Mouse (Mus musculus) myocyte (in vitro differentiated cells): ENCODE measurements at regions not wholly inside any gene's neighbourhood (a gene's known extent, or its start where the extent isn't known, plus 50 kb on each side); places are given as distances from the start of the nearest gene placed in this dataset.

Experiments used
- H3K27me3 ChIP-seq: one replicate; pipeline ENCODE4 v1.6.1; 2011; ENCODE audit not compliant: control insufficient read depth, insufficient read depth, insufficient read length
- H3K36me3 ChIP-seq: one replicate; pipeline ENCODE4 v1.6.1; 2011; ENCODE audit not compliant: control insufficient read depth, insufficient read depth
- H3K4me2 ChIP-seq: one replicate; pipeline ENCODE4 v1.6.1; 2011; ENCODE audit warnings: low read depth, control low read depth
- H3K4me3 ChIP-seq: one replicate; pipeline ENCODE4 v1.5.1; 2011; ENCODE audit warnings: mild to moderate bottlenecking, control low read depth, moderate library complexity
- H3K79me2 ChIP-seq: one replicate; pipeline ENCODE4 v1.6.1; 2011; ENCODE audit not compliant: control insufficient read depth, insufficient read depth
- H3ac ChIP-seq: one replicate; pipeline ENCODE4 v1.6.1; 2011; ENCODE audit not compliant: control insufficient read depth, insufficient read length
- CEBPB ChIP-seq: IDR thresholded peaks from 2 replicates; pipeline ENCODE4 v1.6.1; 2011; ENCODE audit warnings: mild to moderate bottlenecking, moderate library complexity; ENCODE audit not compliant: poor library complexity, insufficient read depth, severe bottlenecking
- E2F4 ChIP-seq: IDR thresholded peaks from one replicate; pipeline ENCODE4 v1.6.1; 2011; ENCODE audit warnings: mild to moderate bottlenecking, control low read depth, moderate library complexity; ENCODE audit not compliant: insufficient read depth
- MAX ChIP-seq: IDR thresholded peaks from one replicate; pipeline ENCODE4 v1.6.1; 2011; ENCODE audit warnings: low read depth, mild to moderate bottlenecking, control low read depth
- MYOD1 ChIP-seq, 3 experiments: IDR thresholded peaks; one replicate each; pipeline ENCODE4 v1.6.1; 2011; ENCODE audit warnings: control low read depth in 2 of 3, low read depth in 2 of 3, mild to moderate bottlenecking in 2 of 3, moderate library complexity in 1 of 3; ENCODE audit not compliant: insufficient read length in 2 of 3, control insufficient read depth in 1 of 3
- MYOG ChIP-seq, 3 experiments: IDR thresholded peaks; one replicate each; pipeline ENCODE4 v1.6.1; 2011; ENCODE audit warnings: control low read depth in 2 of 3, low read depth in 2 of 3, mild to moderate bottlenecking in 2 of 3; ENCODE audit not compliant: insufficient read length in 2 of 3, control insufficient read depth in 1 of 3, insufficient read depth in 1 of 3
- POLR2A ChIP-seq: IDR thresholded peaks from one replicate; pipeline ENCODE4 v1.6.1; 2011; ENCODE audit warnings: low read depth, mild to moderate bottlenecking, control low read depth, moderate library complexity; ENCODE audit not compliant: insufficient read length
- POLR2AphosphoS2 ChIP-seq: IDR thresholded peaks from one replicate; pipeline ENCODE4 v1.6.1; 2011; ENCODE audit warnings: low read depth, control low read depth; ENCODE audit not compliant: insufficient read length
- REST ChIP-seq: IDR thresholded peaks from one replicate; pipeline ENCODE4 v1.6.1; 2011; ENCODE audit warnings: mild to moderate bottlenecking, control low read depth, moderate library complexity; ENCODE audit not compliant: insufficient read depth, insufficient read length
- SRF ChIP-seq: IDR thresholded peaks from one replicate; pipeline ENCODE4 v1.6.1; 2011; ENCODE audit warnings: low read depth; ENCODE audit not compliant: control insufficient read depth, insufficient read length
- TCF12 ChIP-seq: IDR thresholded peaks from one replicate; pipeline ENCODE4 v1.6.1; 2011; ENCODE audit warnings: mild to moderate bottlenecking, control low read depth; ENCODE audit not compliant: poor library complexity, insufficient read depth, severe bottlenecking
- TCF3 ChIP-seq: IDR thresholded peaks from one replicate; pipeline ENCODE4 v1.6.1; 2011; ENCODE audit warnings: low read depth, control low read depth; ENCODE audit not compliant: insufficient read length
- USF1 ChIP-seq: IDR thresholded peaks from one replicate; pipeline ENCODE4 v1.6.1; 2011; ENCODE audit warnings: low read depth, mild to moderate bottlenecking, control low read depth, moderate library complexity

- H3K79me2 ChIP-seq: no peaks in the 10 kb centered on the region
- H3K36me3 ChIP-seq: no peaks in the 10 kb centered on the region
- H3K27me3 ChIP-seq: no peaks in the 10 kb centered on the region
- H3ac ChIP-seq: no peak overlapping the region
- no peak overlapping the region for H3K4me2 ChIP-seq
- TF ChIP-seq TCF12: no peak
- TF ChIP-seq MAX: no peak
- no peak for TF ChIP-seq REST
- no peak for TF ChIP-seq E2F4
- no peak for TF ChIP-seq CEBPB
- no peak for TF ChIP-seq SRF
- no peak for TF ChIP-seq TCF3
- no peak for TF ChIP-seq POLR2A
- no peak for TF ChIP-seq POLR2AphosphoS2
- no peak for TF ChIP-seq MYOG (IDR thresholded peaks at IDR 0.05; ENCODE audit: control insufficient read depth in 1 of 3, insufficient read depth in 1 of 3, insufficient read length in 2 of 3, low read depth in 2 of 3)
- no peak for TF ChIP-seq MYOD1 (IDR thresholded peaks at IDR 0.05; ENCODE audit: control insufficient read depth in 1 of 3, insufficient read length in 2 of 3, low read depth in 2 of 3)
- no peak for TF ChIP-seq USF1
- H3K4me3 ChIP-seq: no peak overlapping the region
Observed at GRCm38 (mm10) chr4:21267302-21267701, 418.5 kb downstream of the Prdm13 start.

- Histone ChIP-seq H3K27me3 (no peaks in the 10 kb centered on the region), H3K79me2 (no peaks in the 10 kb centered on the region), H3K4me2 (no peak overlapping the region), H3ac (no peak overlapping the region), H3K4me3 (no peak overlapping the region), H3K36me3 (no peaks in the 10 kb centered on the region)
- TF ChIP-seq CEBPB (no peak), E2F4 (no peak), REST (no peak), TCF12 (no peak), MYOG (IDR thresholded peaks at IDR 0.05; ENCODE audit: control insufficient read depth in 1 of 3, insufficient read depth in 1 of 3, insufficient read length in 2 of 3, low read depth in 2 of 3) (no peak), POLR2A (no peak), USF1 (no peak), TCF3 (no peak), MYOD1 (IDR thresholded peaks at IDR 0.05; ENCODE audit: control insufficient read depth in 1 of 3, insufficient read length in 2 of 3, low read depth in 2 of 3) (no peak), MAX (no peak), SRF (no peak), POLR2AphosphoS2 (no peak)
Observed at GRCm38 (mm10) chr4:21266886-21267285, 418.9 kb downstream of the Prdm13 start.

- no peaks in the 10 kb centered on the region for H3K36me3 ChIP-seq
- no peak overlapping the region for H3ac ChIP-seq
- no peaks in the 10 kb centered on the region for H3K79me2 ChIP-seq
- no peak for TF ChIP-seq POLR2A
- no peak for TF ChIP-seq CEBPB
- TF ChIP-seq MYOD1 (IDR thresholded peaks at IDR 0.05; ENCODE audit: control insufficient read depth in 1 of 3, insufficient read length in 2 of 3, low read depth in 2 of 3): no peak
- TF ChIP-seq POLR2AphosphoS2: no peak
- TF ChIP-seq MAX: no peak
- no peak for TF ChIP-seq E2F4
- no peak for TF ChIP-seq TCF3
- TF ChIP-seq MYOG (IDR thresholded peaks at IDR 0.05; ENCODE audit: control insufficient read depth in 1 of 3, insufficient read depth in 1 of 3, insufficient read length in 2 of 3, low read depth in 2 of 3): no peak
- no peaks in the 10 kb centered on the region for H3K27me3 ChIP-seq
- H3K4me3 ChIP-seq: no peak overlapping the region
- no peak overlapping the region for H3K4me2 ChIP-seq
Observed at GRCm38 (mm10) chr4:21250396-21250795, 435.4 kb downstream of the Prdm13 start.

GRCm38 (mm10) chr4:21222631-21223030 is 463.1 kb downstream of the Prdm13 start:
- no peak overlapping the region for H3K4me3 ChIP-seq
- H3ac ChIP-seq: no peak overlapping the region
- no peak overlapping the region for H3K4me2 ChIP-seq
- H3K27me3 ChIP-seq: no peaks in the 10 kb centered on the region
- H3K36me3 ChIP-seq: no peaks in the 10 kb centered on the region
- H3K79me2 ChIP-seq: no peaks in the 10 kb centered on the region
- TF ChIP-seq CEBPB: 0 out of 2 replicates have a peak, but pooled peaks have one; percentile 7
- TF ChIP-seq MYOG (IDR thresholded peaks at IDR 0.05; ENCODE audit: control insufficient read depth in 1 of 3, insufficient read depth in 1 of 3, insufficient read length in 2 of 3, low read depth in 2 of 3): no peak

- H3K4me3 ChIP-seq: no peak overlapping the region
- H3ac ChIP-seq: no peak overlapping the region
- TF ChIP-seq TCF12: no peak
- TF ChIP-seq TCF3: no peak
- no peak for TF ChIP-seq E2F4
- no peak for TF ChIP-seq USF1
- TF ChIP-seq MAX: no peak
- TF ChIP-seq SRF: no peak
- no peak for TF ChIP-seq MYOG (IDR thresholded peaks at IDR 0.05; ENCODE audit: control insufficient read depth in 1 of 3, insufficient read depth in 1 of 3, insufficient read length in 2 of 3, low read depth in 2 of 3)
- no peak for TF ChIP-seq REST
- no peak for TF ChIP-seq MYOD1 (IDR thresholded peaks at IDR 0.05; ENCODE audit: control insufficient read depth in 1 of 3, insufficient read length in 2 of 3, low read depth in 2 of 3)
- no peak for TF ChIP-seq POLR2A
- no peak for TF ChIP-seq CEBPB
- no peak for TF ChIP-seq POLR2AphosphoS2
- H3K27me3 ChIP-seq: no peaks in the 10 kb centered on the region
- no peak overlapping the region for H3K4me2 ChIP-seq
- no peaks in the 10 kb centered on the region for H3K36me3 ChIP-seq
- no peaks in the 10 kb centered on the region for H3K79me2 ChIP-seq
Observed at GRCm38 (mm10) chr4:21207617-21208016, 478.1 kb downstream of the Prdm13 start.
